In genomic region chr7:128009715-128010340, GRCm38 (mm10) we compare ENCODE assay signal across 11 mouse cellular contexts. TPM values are rescaled to one million over a fixed set of nuclear protein-coding genes. Genes with fewer than 3 reads are reported as not detected.
DNase-seq lines count a peak whose midpoint lies in the region; ATAC-seq lines count a peak whose summit lies in the region.
"Had no signal": no experiment of that assay in that cellular context is flagged by ENCODE, and none has a peak within 500 bp of the region (broad histone marks: within the 10 kb centered on the region; RNA-seq: fewer than 3 reads in every experiment).

No protein-coding gene starts in this region.

- no peaks in the 10 kb centered on the region for H3K36me3 ChIP-seq in forebrain, embryonic 10.5 days (replicated peaks)
- no peaks in the 10 kb centered on the region for H3K36me3 ChIP-seq in forebrain, embryonic 14.5 days (ENCODE audit: control insufficient read depth, insufficient read depth, low read length)
- H3K36me3 ChIP-seq in limb, embryonic 15.5 days: no peaks in the 10 kb centered on the region

- peaks cover 15% of the 10 kb centered on the region for H3K4me1 ChIP-seq in forebrain, embryonic 10.5 days
- no peaks in the 10 kb centered on the region for H3K4me1 ChIP-seq in forebrain, embryonic 14.5 days (ENCODE audit: control insufficient read depth, insufficient read depth, low read length)
- H3K4me1 ChIP-seq in limb, embryonic 15.5 days: peaks cover 12% of the 10 kb centered on the region

- no peaks in the 10 kb centered on the region for H3K9me3 ChIP-seq in forebrain, embryonic 10.5 days
- H3K9me3 ChIP-seq in forebrain, embryonic 14.5 days (replicated peaks; ENCODE audit: control insufficient read depth, low read length): no peaks in the 10 kb centered on the region
- H3K9me3 ChIP-seq in limb, embryonic 15.5 days: no peaks in the 10 kb centered on the region

- ATAC-seq in forebrain, embryonic 14.5 days: no peak
- ATAC-seq in limb, embryonic 15.5 days (ENCODE audit: insufficient number of reproducible peaks, low FRiP score, low TSS enrichment, low read depth): no peak

- H3K4me2 ChIP-seq in forebrain, embryonic 14.5 days (ENCODE audit: low read length): no peak overlapping the region
- H3K4me2 ChIP-seq in limb, embryonic 15.5 days: 0 out of 2 replicates have a peak overlapping the region, but pooled peaks have one; percentile 5

- H3K9ac ChIP-seq in forebrain, embryonic 14.5 days (ENCODE audit: low read length): no peak overlapping the region
- no peak overlapping the region for H3K9ac ChIP-seq in limb, embryonic 15.5 days

- H3K27me3 ChIP-seq in forebrain, embryonic 10.5 days (ENCODE audit: poor library complexity, severe bottlenecking): peaks cover 33% of the 10 kb centered on the region
- no peaks in the 10 kb centered on the region for H3K27me3 ChIP-seq in forebrain, embryonic 14.5 days (replicated peaks; ENCODE audit: control insufficient read depth, insufficient read depth, low read length)
- H3K27me3 ChIP-seq in limb, embryonic 15.5 days: peaks cover 10% of the 10 kb centered on the region

- no peak for DNase-seq in forebrain, embryonic 10.5 days (ENCODE audit: extremely low spot score, low spot score)
- no peak for DNase-seq in forebrain, embryonic 14.5 days (ENCODE audit: low spot score)
- peak; percentile 24 for DNase-seq in thymus, postnatal 14 days
- no peak for DNase-seq in thymus, adult 18-20 months
- no peak for DNase-seq in spleen, postnatal 10 days (ENCODE audit: low spot score in 2 of 2)
- DNase-seq in left cerebral cortex, adult 8-10 months (ENCODE audit: low spot score in 2 of 2): no peak
- no peak for DNase-seq in cerebellum, postnatal 36 days
- DNase-seq: cerebellum, postnatal 14 days; right cerebral cortex, postnatal 14 days had no signal

- 0 out of 2 replicates have a peak overlapping the region, but pooled peaks have one; percentile 16 for H3K27ac ChIP-seq in forebrain, embryonic 10.5 days
- no peak overlapping the region for H3K27ac ChIP-seq in forebrain, embryonic 14.5 days (ENCODE audit: low read depth, low read length)
- H3K27ac ChIP-seq in limb, embryonic 15.5 days: no peak overlapping the region

- H3K4me3 ChIP-seq in forebrain, embryonic 10.5 days: 0 out of 2 replicates have a peak overlapping the region, but pooled peaks have one; percentile 10
- H3K4me3 ChIP-seq in forebrain, embryonic 14.5 days (ENCODE audit: low read depth, low read length): no peak overlapping the region
- no peak overlapping the region for H3K4me3 ChIP-seq in limb, embryonic 15.5 days

- 54% methylated on average over 40 of the region's 40 CpGs for WGBS in forebrain, embryonic 10.5 days
- 64% methylated on average over 40 of the region's 40 CpGs for WGBS in forebrain, embryonic 14.5 days
- WGBS in limb, embryonic 15.5 days: 48% methylated on average over 40 of the region's 40 CpGs

RNA-seq across cellular contexts. Expression of gene Trim72, which starts 6.1 kb away (rescaled TPM):
- polyA plus RNA-seq in forebrain, embryonic 10.5 days (2016; fragmentation: Nextera tagmentation; extraction: Ambion mirVana): not detected in 2 replicates
- polyA plus RNA-seq in forebrain, embryonic 14.5 days (2014; fragmentation: Nextera tagmentation; extraction: Ambion mirVana): not detected in 2 replicates
- 3.1 and 8.4 TPM in 2 replicates for polyA plus RNA-seq in limb, embryonic 15.5 days (2015; fragmentation: Nextera tagmentation; extraction: Ambion mirVana)
- 1 to 10 TPM in 3 of 4 experiments, under 1 TPM in 1; 0.96 to 1.5 (median 1.4) TPM for total RNA-seq in left cerebral cortex, adult 8-10 months (2022)

RNA-seq across cellular contexts. Expression of gene Pycard, which starts 16.2 kb away (rescaled TPM):
- polyA plus RNA-seq in forebrain, embryonic 10.5 days (2016; fragmentation: Nextera tagmentation; extraction: Ambion mirVana): 6.3 and 6.6 TPM in 2 replicates
- 7.1 and 11.5 TPM in 2 replicates for polyA plus RNA-seq in forebrain, embryonic 14.5 days (2014; fragmentation: Nextera tagmentation; extraction: Ambion mirVana)
- polyA plus RNA-seq in limb, embryonic 15.5 days (2015; fragmentation: Nextera tagmentation; extraction: Ambion mirVana): 150 and 154 TPM in 2 replicates
- total RNA-seq in left cerebral cortex, adult 8-10 months (2022): 10 to 100 TPM in 1 of 4 experiments, 1 to 10 TPM in 3; 2.6 to 11.7 (median 5.2) TPM

RNA-seq across cellular contexts. Expression of gene Fus, which starts 42.6 kb away (rescaled TPM):
- 362 and 407 TPM in 2 replicates for polyA plus RNA-seq in forebrain, embryonic 10.5 days (2016; fragmentation: Nextera tagmentation; extraction: Ambion mirVana)
- polyA plus RNA-seq in forebrain, embryonic 14.5 days (2014; fragmentation: Nextera tagmentation; extraction: Ambion mirVana): 55.9 and 60.1 TPM in 2 replicates
- 339 and 390 TPM in 2 replicates for polyA plus RNA-seq in limb, embryonic 15.5 days (2015; fragmentation: Nextera tagmentation; extraction: Ambion mirVana)
- total RNA-seq in left cerebral cortex, adult 8-10 months (2022): 100 to 1,000 TPM; 329 to 369 (median 354) TPM

RNA-seq across cellular contexts. Expression of gene Itgam, which starts 52.6 kb away (rescaled TPM):
- polyA plus RNA-seq in forebrain, embryonic 10.5 days (2016; fragmentation: Nextera tagmentation; extraction: Ambion mirVana): 0.33 and 0.40 TPM in 2 replicates
- 0.22 and 0.41 TPM in 2 replicates for polyA plus RNA-seq in forebrain, embryonic 14.5 days (2014; fragmentation: Nextera tagmentation; extraction: Ambion mirVana)
- polyA plus RNA-seq in limb, embryonic 15.5 days (2015; fragmentation: Nextera tagmentation; extraction: Ambion mirVana): 2.1 and 2.3 TPM in 2 replicates
- 10 to 100 TPM; 11.2 to 21.7 (median 15.7) TPM for total RNA-seq in left cerebral cortex, adult 8-10 months (2022)

RNA-seq across cellular contexts. Expression of gene Gm49368, which starts 52.7 kb away (rescaled TPM):
- not detected in 2 replicates for polyA plus RNA-seq in forebrain, embryonic 10.5 days (2016; fragmentation: Nextera tagmentation; extraction: Ambion mirVana)
- polyA plus RNA-seq in forebrain, embryonic 14.5 days (2014; fragmentation: Nextera tagmentation; extraction: Ambion mirVana): not detected in 2 replicates
- not detected in 2 replicates for polyA plus RNA-seq in limb, embryonic 15.5 days (2015; fragmentation: Nextera tagmentation; extraction: Ambion mirVana)
- under 1 TPM in 2 of 4 experiments, not detected in 2; 0.14 to 0.18 TPM for total RNA-seq in left cerebral cortex, adult 8-10 months (2022)
- polyA plus RNA-seq: heart, postnatal 0 days had no signal

Comparison
In these comparisons a context has a peak if more than half of its experiments do, and no peak if none do; other contexts are left out.
1. RNA of gene Pycard, which starts 16.2 kb away (polyA plus RNA-seq): 150 to 154 TPM in limb, embryonic 15.5 days; 7.1 to 11.5 TPM in forebrain, embryonic 14.5 days and 6.3 to 6.6 TPM in forebrain, embryonic 10.5 days; every median in the first group is over 10 times any median in the second.